Mouse (Mus musculus) right cerebral cortex, postnatal 14 days (tissue): Measurements from ENCODE around the gene Sox18.

Experiments
- DNase-seq: peaks from one replicate; pipeline ENCODE4 v3.0.0; 2022

Sox18 gene

GRCm38 (mm10) chr2:181645666-181646065, 25.8 kb downstream of the Sox18 start:
- no peak for DNase-seq

- peak; percentile 38 for DNase-seq
Measured at GRCm38 (mm10) chr2:181644361-181644760, 27.1 kb downstream of the Sox18 start.

GRCm38 (mm10) chr2:181635865-181636264, 35.6 kb downstream of the Sox18 start:
- no peak for DNase-seq

- no peak for DNase-seq
Measured at GRCm38 (mm10) chr2:181632624-181633023, 38.8 kb downstream of the Sox18 start.

GRCm38 (mm10) chr2:181628471-181628870, 43.0 kb downstream of the Sox18 start:
- DNase-seq: no peak

- peak; percentile 38 for DNase-seq
Measured at GRCm38 (mm10) chr2:181623401-181623800, 48.0 kb downstream of the Sox18 start.
